Mouse (Mus musculus): Measurements from ENCODE around the gene Msmo1.

Gene Msmo1

GRCm38 (mm10) chr8:64733271-64733943, at the start of gene Msmo1:
Gene Msmo1 (minus strand): TSS chr8:64733792.
- peak; percentile 97 to 98 for DNase-seq (ENCODE audit: low spot score in 2 of 2)

- DNase-seq (ENCODE audit: low spot score in 2 of 2): no peak
Observed at GRCm38 (mm10) chr8:64781947-64782346, 48.4 kb upstream of the Msmo1 start.

GRCm38 (mm10) chr8:64777925-64778324, 44.3 kb upstream of the Msmo1 start:
- DNase-seq (ENCODE audit: low spot score in 2 of 2): no peak

DNA sequence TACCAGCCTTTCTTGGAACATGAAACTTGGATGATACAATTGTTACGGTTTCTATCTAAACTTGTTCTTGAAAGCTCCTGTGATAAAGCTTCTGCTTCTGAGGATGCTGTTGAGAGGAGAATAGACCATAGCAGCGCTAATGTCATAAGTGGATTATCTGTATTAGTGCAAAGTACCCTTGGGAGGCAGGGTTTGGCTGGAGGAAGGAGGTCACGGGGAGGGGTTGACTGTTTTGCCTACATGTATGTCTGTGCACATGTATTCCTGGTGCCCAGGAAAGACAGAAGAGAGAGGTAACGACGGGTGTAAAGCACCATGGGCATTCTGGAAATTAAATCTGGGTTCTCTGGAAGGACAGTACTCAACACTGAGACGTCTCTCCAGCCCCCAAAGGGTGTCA, 40.5 kb upstream of the Msmo1 start:
- no peak for DNase-seq (ENCODE audit: low spot score in 2 of 2)

GRCm38 (mm10) chr8:64770814-64771213, 37.2 kb upstream of the Msmo1 start:
- no peak for DNase-seq (ENCODE audit: low spot score in 2 of 2)

GRCm38 (mm10) chr8:64769586-64769985, 36.0 kb upstream of the Msmo1 start:
- no peak for DNase-seq (ENCODE audit: low spot score in 2 of 2)

DNA sequence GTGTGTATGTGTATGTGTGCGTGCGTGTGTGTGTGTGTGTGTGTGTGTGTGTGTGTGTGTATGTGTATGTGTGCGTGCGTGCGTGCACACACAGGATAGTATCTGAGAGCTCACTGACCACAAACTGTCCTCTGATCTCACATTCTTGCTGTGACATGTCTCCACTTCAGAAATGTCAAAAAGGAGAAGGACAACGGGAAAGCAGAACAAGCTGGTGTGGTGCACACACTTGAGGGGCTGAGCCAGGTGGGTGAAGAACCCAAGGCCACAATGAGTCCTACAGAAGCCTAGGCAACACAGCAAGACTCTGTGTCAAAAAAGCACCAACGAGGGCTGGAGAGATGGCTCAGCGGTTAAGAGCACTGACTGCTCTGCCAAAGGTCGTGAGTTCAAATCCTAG, 35.1 kb upstream of the Msmo1 start:
- no peak for DNase-seq (ENCODE audit: low spot score in 2 of 2)

- DNase-seq (ENCODE audit: low spot score in 2 of 2): no peak
Observed at GRCm38 (mm10) chr8:64767047-64767446, 33.5 kb upstream of the Msmo1 start.

- no peak for DNase-seq (ENCODE audit: low spot score in 2 of 2)
Observed at GRCm38 (mm10) chr8:64764075-64764474, 30.5 kb upstream of the Msmo1 start.

- DNase-seq (ENCODE audit: low spot score in 2 of 2): no peak
Observed at GRCm38 (mm10) chr8:64762751-64763150, 29.2 kb upstream of the Msmo1 start.

- no peak for DNase-seq (ENCODE audit: low spot score in 2 of 2)
Observed at GRCm38 (mm10) chr8:64761430-64761829, 27.8 kb upstream of the Msmo1 start.

DNA sequence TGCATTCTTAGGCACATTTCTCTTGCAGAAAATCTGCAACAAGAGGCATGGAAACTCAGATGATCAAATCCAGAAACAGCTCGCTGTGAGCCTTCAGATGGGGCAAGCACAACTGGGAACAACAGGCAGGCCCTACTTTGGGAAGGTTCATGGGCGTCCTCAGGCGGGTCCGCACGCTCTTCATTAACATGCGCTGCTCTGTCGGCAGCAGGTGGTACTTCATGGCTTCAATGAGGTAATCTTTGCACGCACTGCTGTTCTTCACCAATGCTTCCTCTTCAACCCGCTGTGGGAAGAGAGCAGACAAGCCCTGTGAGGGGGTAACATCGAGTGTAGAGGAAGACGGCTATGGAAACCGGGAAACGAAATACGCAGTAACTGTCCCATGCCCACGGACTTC, 24.4 kb upstream of the Msmo1 start:
- DNase-seq (ENCODE audit: low spot score in 2 of 2): no peak

DNA sequence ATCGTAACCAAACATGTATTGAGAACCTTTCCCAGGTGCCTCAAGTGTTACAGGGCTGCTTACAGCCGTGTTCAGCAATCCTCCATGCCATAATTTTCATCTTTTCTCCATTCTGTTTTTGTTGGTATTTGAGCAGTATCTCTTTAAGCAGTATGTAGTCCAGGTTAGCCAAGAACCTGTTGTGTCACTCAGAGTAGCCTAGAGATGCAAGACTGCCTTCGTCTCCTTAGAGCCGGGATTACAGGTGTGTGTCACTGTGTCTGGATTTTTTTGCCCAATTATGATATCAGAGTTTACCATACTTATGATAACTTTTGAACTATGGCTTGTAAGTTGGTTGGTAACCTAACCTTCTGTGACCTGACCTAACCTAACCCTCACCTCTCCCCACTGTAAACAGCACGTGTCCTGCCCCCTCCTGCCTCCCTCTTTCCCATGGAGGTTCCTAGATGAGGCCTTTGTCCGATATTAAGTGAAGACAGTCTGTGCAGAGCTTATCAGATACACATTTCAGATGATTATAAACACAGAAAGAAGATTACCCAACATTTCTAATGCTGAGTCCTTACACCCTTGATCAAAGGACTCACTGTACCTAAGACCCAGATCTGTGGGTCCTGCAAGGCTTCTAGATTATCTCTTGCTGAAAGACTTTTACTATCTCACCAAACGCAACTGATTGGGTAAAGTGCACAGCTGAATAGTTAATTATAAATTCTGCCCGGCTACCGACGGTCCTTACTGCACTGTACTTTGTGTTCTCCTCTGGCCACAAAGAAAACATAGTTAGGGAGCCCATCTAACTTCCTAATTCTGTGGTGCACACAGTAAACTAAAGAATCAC, 12.8 kb upstream of the Msmo1 start:
- no peak for DNase-seq (ENCODE audit: low spot score in 2 of 2)

DNA sequence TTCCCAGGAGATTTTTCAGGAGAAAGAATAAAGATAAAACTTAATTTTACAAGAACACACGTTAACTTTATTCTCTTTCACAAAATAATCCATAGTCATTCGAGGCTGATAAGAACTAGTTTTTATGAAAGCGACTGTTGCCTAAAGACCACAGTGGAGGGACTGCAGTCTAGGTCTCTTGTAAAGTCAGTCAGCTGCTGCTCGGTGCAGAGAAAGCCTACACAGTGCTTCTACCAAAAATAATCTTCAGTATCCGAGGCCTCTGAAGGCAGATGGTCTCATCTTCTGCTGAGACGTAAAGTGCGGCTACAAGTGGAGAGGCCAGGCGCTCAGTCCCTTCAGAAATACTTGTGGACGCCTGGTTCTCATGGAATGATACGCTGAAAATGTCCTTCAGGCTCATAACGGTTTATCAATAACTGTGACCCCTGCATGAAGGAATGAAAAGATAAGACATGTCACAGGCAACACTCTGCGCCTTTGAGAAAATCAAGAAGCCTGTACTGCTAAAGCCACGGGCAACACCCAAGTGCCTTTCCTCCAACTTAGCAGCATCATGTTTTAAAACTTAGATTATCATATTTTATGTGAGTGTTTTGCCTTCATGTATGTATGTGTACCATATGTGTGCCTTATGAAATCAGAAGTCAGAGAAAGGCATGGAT, 7.1 kb upstream of the Msmo1 start:
- DNase-seq (ENCODE audit: low spot score in 2 of 2): no peak

GRCm38 (mm10) chr8:64738916-64739315, 5.3 kb upstream of the Msmo1 start:
- no peak for DNase-seq (ENCODE audit: low spot score in 2 of 2)

- DNase-seq (ENCODE audit: low spot score in 2 of 2): no peak
Observed at GRCm38 (mm10) chr8:64736767-64737323, 3.3 kb upstream of the Msmo1 start.

DNA sequence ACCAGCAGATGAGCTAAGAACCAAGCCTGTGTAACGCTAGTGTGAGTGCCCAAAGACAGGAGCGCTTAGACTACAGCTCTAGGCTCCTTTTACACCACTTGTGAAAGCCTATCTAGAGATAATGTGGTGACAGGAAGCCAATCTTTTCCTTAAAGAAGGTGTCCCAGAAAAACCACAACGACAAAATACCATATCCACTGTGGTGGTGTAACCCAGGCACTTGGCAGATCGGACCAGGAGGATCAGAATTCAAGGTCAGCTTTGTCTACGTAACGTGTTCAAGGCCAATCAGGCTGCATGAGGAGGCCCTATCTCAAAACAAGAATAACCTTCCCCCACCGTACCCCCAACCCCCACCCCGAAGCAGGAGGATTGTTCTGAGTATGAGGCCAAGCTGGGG, 1.6 kb upstream of the Msmo1 start:
- DNase-seq (ENCODE audit: low spot score in 2 of 2): no peak

DNA sequence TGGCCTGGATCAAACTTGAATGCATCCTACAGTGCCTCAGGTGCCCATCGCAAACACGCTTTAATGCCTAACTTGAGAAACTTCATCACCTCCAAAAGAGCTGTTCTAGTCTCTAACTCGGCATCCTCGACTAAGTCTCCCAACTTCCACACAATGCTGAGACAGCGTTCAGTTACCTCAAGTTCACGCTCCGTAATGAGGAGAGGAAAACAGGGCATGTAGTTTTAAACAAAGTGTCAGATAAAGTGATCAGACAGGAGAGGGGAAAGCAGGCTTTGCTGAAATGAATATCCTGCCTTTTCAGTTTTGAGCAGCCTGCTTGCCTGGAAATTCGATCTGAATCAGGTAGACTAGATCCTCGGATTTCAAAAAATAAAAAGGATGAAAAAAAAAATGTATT, 996 bp downstream of the Msmo1 start:
- DNase-seq (ENCODE audit: low spot score in 2 of 2): no peak

GRCm38 (mm10) chr8:64728156-64728555, 5.4 kb downstream of the Msmo1 start:
- DNase-seq (ENCODE audit: low spot score in 2 of 2): no peak

DNA sequence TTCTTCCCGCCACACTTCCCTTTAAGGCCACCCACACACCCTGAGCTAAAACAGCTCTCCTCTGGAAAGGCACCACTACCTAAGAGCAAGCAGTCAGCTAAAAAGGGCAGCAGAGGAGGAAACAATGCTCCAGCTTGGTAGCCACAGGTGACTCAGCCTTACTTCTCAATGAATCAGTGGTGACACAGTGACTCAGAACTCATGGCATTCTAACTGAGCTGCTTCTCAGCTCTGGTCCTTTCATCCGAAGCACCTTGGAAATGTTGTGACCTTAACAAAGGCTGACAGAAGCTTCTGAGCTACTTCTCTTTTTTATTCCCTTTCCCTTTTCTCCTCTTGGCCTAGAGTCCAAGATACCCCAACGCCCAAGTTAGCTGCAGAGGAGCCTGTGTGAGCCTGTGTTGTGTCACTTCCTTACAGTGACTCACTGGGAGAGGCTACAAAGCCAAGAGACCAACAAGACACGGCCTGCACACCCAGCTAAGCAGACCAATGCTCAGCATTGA, 7.3 kb downstream of the Msmo1 start:
- DNase-seq (ENCODE audit: low spot score in 2 of 2): peak; percentile 2 to 13

DNA sequence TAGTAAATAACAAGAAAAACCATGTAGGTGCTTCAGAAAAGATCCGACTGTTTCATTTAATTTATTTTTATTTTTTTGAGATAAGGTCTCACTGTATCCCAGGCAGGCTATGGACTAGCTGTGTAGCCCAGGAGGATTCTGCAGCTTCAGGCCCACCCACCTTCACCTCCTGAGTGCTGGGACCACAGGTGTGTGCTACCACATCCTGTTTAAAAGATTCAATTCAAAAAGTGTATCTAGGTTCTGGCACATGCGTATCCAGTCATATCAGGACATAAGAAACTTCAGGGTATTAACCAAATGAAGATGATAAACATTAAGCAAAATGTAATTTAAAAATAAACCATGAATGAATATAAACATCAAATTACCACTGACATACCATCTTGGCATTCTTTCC, 10.4 kb downstream of the Msmo1 start:
- DNase-seq (ENCODE audit: low spot score in 2 of 2): no peak

DNA sequence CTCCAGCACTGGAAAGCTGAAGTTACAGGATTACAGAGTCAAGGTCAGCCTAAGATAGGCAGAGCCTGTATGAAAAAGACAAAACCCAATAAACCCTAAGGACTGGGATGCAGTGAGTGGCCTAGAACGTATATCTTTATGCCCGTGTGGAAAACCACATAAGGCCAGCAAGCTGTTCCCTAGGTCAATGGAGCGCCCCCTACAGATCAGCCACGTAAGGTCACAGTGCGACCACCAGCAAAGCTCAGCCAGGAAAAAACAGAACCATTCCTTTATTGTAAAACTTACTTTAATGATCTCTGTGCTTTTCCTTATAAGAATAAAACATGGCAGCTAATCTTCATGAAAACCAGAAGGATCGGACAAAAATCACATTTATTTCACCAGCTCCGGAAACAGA, 15.7 kb downstream of the Msmo1 start:
- no peak for DNase-seq (ENCODE audit: low spot score in 2 of 2)
